Mouse (Mus musculus) kidney, adult 2 months (tissue): ENCODE data around the gene Clstn3. TPM values are rescaled to one million over a fixed set of nuclear protein-coding genes. Genes with fewer than 3 reads are reported as not detected.

ENCODE experiments used
- DNase-seq: peaks from one replicate; pipeline ENCODE4 v3.0.0; 2021
- H3K27ac ChIP-seq: fragments of 200-500 bp; 2 replicates; pipeline ENCODE4 v1.5.1; 2012; ENCODE audit warnings: low read depth, low read length, control low read depth, inconsistent platforms; ENCODE audit not compliant: insufficient read depth
- H3K27me3 ChIP-seq: fragments of 200-500 bp; replicated peaks from 2 replicates; pipeline ENCODE4 v1.6.1; 2012; ENCODE audit warnings: mild to moderate bottlenecking, moderate library complexity, low read length, inconsistent platforms; ENCODE audit not compliant: control insufficient read depth, insufficient read depth
- H3K36me3 ChIP-seq: fragments of 200-500 bp; 2 replicates; pipeline ENCODE4 v1.6.1; 2012; ENCODE audit warnings: mild to moderate bottlenecking, moderate library complexity, low read length, inconsistent platforms; ENCODE audit not compliant: control insufficient read depth, insufficient read depth
- H3K4me1 ChIP-seq: fragments of 200-500 bp; 2 replicates; pipeline ENCODE4 v1.6.1; 2011; ENCODE audit warnings: low read length; ENCODE audit not compliant: control insufficient read depth, insufficient read depth
- H3K4me3 ChIP-seq: fragments of 200-500 bp; 2 replicates; pipeline ENCODE4 v1.5.1; 2011; ENCODE audit warnings: mild to moderate bottlenecking, low read depth, low read length, control low read depth; ENCODE audit not compliant: insufficient read depth
- CTCF ChIP-seq: fragments of 200-500 bp; conservative IDR thresholded peaks from 2 replicates; pipeline ENCODE4 v1.5.1; 2011; ENCODE audit warnings: low read depth, mild to moderate bottlenecking, control low read depth, low read length, moderate library complexity, mixed read lengths; ENCODE audit not compliant: insufficient read depth, insufficient read length
- POLR2A ChIP-seq: fragments of 200-500 bp; IDR thresholded peaks from one replicate; pipeline ENCODE4 v1.6.1; 2011; ENCODE audit warnings: low read depth, low read length, control low read depth
- WGBS: fragments of 180-500 bp; shearing (Covaris S2); methylation state at CpG from one replicate; pipeline ENCODE4 v1.1.7; 2018; 5-methylcytosine and 5-hydroxymethylcytosine counted together
- polyA plus RNA-seq: library from polyadenylated mRNA; depleted of rRNA; stranded (reverse); fragments of >200 nt; gene quantifications from 2 replicates; pipeline ENCODE4 v1.2.3, GENCODE M21; 2012

The Clstn3 gene
- polyA plus RNA-seq, 1 experiment = 15.5 TPM

DNA sequence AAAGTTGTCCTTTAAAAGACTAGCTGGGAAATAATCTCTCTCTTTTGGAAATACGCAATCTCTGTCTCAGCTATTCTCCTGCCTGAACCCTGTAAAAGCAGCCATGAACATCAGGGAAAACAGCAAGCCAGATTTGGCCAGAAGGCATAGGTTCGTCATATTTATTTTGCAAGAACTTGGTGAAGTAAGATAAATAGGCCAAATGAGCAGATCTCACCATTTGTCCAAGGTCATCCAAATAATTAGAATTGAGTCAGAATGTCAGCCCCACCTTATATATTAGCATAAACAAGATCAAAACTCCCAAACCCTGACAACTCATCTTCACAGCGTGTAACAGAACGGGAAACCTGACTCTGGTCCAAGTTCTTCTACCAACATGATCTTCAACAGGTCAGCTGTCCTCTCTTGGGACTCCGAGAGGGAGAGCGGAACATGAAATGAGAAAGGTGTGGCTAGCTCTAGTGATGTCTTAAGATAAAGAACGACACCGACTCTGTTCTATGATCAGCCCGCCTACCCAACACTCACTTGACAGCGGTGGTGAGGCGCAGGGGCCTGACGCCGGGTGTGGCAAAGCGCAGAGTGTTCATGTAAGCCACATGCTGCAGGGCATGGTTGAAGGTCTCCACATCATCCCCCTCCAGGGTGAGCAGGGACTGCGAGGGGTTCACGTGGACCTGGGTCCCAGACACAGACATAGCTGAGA is 15.5 kb downstream of the Clstn3 start:
- H3K36me3 ChIP-seq = no peaks in the 10 kb centered on the region
- no peak for DNase-seq
- TF ChIP-seq POLR2A (no peak), CTCF (no peak)
- no peaks in the 10 kb centered on the region for H3K4me1 ChIP-seq
- no peak overlapping the region for H3K4me3 ChIP-seq
- no peak overlapping the region for H3K27ac ChIP-seq
- 94% methylated on average over 16 of the region's 16 CpGs for WGBS
- no peaks in the 10 kb centered on the region for H3K27me3 ChIP-seq

DNA sequence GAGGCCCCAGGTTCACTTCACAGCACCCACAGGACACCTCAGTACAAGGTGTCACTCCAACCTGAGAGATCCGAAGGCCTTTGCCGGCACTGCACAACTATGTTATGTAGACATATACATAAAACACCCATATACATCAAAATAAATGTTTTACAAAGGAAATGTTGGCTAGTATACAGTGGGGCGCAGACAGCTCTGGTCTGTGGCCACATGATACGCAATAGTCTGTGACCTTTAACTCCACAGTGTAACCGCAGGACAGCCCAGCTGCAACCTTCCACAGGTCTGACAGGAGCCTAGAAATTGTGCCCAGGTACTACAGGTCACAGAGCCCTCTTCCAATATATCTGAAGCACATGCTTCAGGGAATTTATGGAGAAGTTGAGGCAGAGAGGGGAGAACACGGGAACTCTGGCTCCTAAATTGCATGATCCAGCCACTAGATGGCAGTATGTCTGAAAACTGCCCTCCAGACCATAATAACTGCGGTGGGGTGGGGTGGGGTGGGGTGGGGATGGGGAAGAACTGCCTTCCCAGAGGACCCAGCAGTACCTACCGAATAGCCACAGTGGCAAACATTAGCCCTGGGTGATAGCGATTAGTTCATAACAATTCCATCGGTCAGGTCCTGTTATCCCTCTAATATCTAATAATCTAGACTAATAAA is 16.3 kb downstream of the Clstn3 start:
- WGBS = 69% methylated on average over 10 of the region's 10 CpGs

DNA sequence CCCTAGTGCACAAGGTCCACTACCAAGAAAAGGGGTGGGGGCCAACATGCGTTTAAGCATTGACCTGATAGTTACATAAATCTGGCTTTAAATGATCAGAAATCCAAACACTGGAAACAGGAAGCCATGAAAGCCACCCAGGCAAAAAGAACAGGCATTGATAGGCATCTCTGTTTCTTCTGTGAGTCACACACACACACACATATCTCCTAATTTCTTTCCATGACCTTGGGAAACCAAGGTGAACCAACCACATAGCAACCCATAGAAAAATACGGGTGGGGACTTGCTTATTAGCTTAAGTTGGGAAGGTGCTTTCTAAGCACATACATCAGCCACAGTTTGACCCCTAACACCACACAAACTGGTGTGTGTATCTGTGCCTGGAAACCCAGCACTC is 17.2 kb downstream of the Clstn3 start:
- H3K27ac ChIP-seq = no peak overlapping the region
- 64% methylated on average over 2 of the region's 2 CpGs for WGBS

More for the DNA sequence above, 16.3 kb downstream of the Clstn3 start:
- no peak for DNase-seq
- Histone ChIP-seq H3K4me1 (no peaks in the 10 kb centered on the region), H3K27ac (no peak overlapping the region), H3K4me3 (no peak overlapping the region), H3K36me3 (no peaks in the 10 kb centered on the region), H3K27me3 (no peaks in the 10 kb centered on the region)
- TF ChIP-seq POLR2A (no peak), CTCF (peak; percentile 42)

DNA sequence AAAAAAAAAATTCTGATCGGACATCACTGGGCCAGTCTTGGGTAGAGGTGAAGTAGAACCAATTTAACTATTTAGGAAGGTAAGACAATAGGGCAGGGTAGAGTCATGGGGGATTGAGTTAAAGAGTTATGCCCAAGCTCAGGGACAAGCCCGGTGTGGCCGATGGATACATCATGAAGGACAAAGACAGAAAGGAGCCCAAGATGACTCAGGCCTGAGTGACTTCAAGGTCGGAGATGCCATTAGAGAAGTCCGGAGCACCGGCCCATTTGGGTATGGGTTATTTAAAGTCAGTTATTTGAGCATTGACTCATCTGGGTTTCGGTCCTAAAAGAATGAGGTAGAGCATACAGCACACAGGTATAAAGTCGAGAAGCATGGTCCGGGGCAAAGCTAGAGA is 18.1 kb downstream of the Clstn3 start:
- no peak for TF ChIP-seq POLR2A
- TF ChIP-seq CTCF = no peak
- H3K27me3 ChIP-seq = no peaks in the 10 kb centered on the region
- no peaks in the 10 kb centered on the region for H3K36me3 ChIP-seq
- DNase-seq = no peak
- no peak overlapping the region for H3K27ac ChIP-seq
- no peaks in the 10 kb centered on the region for H3K4me1 ChIP-seq
- 93% methylated on average over 9 of the region's 9 CpGs for WGBS
- no peak overlapping the region for H3K4me3 ChIP-seq

More for the DNA sequence above, 17.2 kb downstream of the Clstn3 start:
- no peak for DNase-seq
- Histone ChIP-seq H3K4me3 (no peak overlapping the region), H3K4me1 (no peaks in the 10 kb centered on the region), H3K27me3 (no peaks in the 10 kb centered on the region), H3K36me3 (no peaks in the 10 kb centered on the region)
- no peak for TF ChIP-seq POLR2A

DNA sequence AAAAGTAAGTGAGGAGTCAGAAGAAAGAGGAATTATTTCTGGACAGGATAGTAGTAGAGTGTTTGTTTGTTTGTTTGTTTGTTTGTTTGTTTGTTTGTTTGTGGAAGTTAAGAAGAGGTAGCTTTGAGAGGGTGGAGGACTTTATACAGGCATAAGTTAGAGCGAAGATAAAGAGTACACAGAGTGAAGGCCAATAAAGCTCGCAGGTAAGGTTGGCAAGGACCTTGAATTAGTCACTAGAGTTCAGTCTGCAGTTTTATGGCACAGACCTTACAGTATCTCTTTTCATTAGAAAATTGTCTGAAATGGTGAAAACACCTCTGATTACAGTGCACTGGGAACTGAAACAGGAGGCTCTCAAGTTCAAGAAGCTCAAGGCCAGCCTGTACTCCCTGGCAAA is 18.6 kb downstream of the Clstn3 start:
- TF ChIP-seq CTCF = no peak
- TF ChIP-seq POLR2A = no peak
- no peak for DNase-seq
- Histone ChIP-seq H3K4me1 (no peaks in the 10 kb centered on the region), H3K27ac (no peak overlapping the region), H3K4me3 (no peak overlapping the region), H3K27me3 (no peaks in the 10 kb centered on the region), H3K36me3 (no peaks in the 10 kb centered on the region)
- 94% methylated on average over 2 of the region's 2 CpGs for WGBS

DNA sequence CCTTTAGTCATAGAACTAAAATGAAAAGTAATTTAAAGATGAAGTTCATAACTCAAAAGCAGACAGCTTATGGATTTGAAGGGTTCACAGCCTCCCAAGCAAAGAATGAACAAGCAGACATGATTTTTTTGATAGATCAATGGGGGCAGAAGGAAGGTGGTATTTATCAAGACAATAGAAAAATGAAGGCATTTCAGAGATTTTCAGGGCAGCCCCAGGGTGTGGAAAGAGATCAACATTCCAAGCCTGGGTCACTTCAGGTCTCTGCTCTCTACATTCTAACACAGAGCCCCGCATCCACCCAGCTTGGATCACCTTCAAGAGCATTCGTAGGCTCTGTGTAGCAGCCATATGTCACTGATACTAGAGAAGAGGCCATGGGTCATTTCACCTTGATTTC is 21.3 kb downstream of the Clstn3 start:
- Histone ChIP-seq H3K27me3 (no peaks in the 10 kb centered on the region), H3K27ac (no peak overlapping the region), H3K4me3 (no peak overlapping the region), H3K4me1 (no peaks in the 10 kb centered on the region), H3K36me3 (no peaks in the 10 kb centered on the region)
- TF ChIP-seq POLR2A = no peak
- no peak for TF ChIP-seq CTCF
- 79% methylated on average over 2 of the region's 2 CpGs for WGBS
- DNase-seq = no peak

DNA sequence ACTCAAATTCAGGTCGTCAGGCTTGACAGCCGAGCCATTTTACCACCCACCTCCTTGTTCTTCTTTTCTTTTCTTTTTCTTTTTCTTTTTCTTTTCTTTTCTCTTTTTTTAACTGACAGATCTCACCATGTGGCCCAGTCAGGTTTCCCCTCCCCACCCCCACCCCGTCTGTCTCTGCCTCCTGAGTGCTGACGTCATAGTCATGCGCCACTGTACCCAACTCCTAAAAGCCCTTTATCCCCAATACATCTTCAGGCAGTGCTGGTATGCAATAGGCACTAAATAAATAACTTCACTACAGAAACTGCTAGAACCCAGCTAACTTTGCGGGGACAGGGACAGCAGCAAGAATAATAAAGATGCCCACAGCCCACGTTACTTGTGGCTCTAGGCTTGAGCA is 28.3 kb downstream of the Clstn3 start:
- no peaks in the 10 kb centered on the region for H3K36me3 ChIP-seq
- no peaks in the 10 kb centered on the region for H3K27me3 ChIP-seq
- H3K27ac ChIP-seq = no peak overlapping the region
- H3K4me1 ChIP-seq = no peaks in the 10 kb centered on the region
- H3K4me3 ChIP-seq = no peak overlapping the region
- no peak for DNase-seq
- no peak for TF ChIP-seq POLR2A
- TF ChIP-seq CTCF = no peak
- WGBS = 86% methylated on average over 7 of the region's 7 CpGs
